Mouse (Mus musculus) neural tube, embryonic 11.5 days (tissue): ENCODE measurements around the gene Gm47985. TPM values are rescaled to one million over a fixed set of nuclear protein-coding genes. Genes with fewer than 3 reads are reported as not detected.
"Not testable (repeated sequence)": the region's sequence is repeated elsewhere in the genome, so short reads cannot be mapped to it uniquely, and the experiment has no call there.

Experiments used
- ATAC-seq: fragments of 200-750 bp; cut with Nextera tagmentation; 2 replicates; pipeline ENCODE4 v1.8.0; 2017; ENCODE audit warnings: moderate number of reproducible peaks, mild to moderate bottlenecking, moderate TSS enrichment, moderate library complexity; ENCODE audit not compliant: insufficient read depth, low FRiP score, low TSS enrichment
- DNase-seq: peaks from one replicate; pipeline ENCODE4 v3.0.0-alpha.2; 2015; ENCODE audit warnings: low spot score
- H3K27ac ChIP-seq: fragments of 300-500 bp; sonication (generic); 2 replicates; pipeline ENCODE4 v1.5.1; 2014; ENCODE audit warnings: low read depth, mild to moderate bottlenecking, low read length
- H3K27me3 ChIP-seq: fragments of 300-500 bp; sonication (generic); 2 replicates; pipeline ENCODE4 v1.6.1; 2014; ENCODE audit warnings: mild to moderate bottlenecking, low read length, mixed read lengths; ENCODE audit not compliant: control insufficient read depth, insufficient read depth
- H3K36me3 ChIP-seq: fragments of 300-500 bp; sonication (generic); 2 replicates; pipeline ENCODE4 v1.6.1; 2014; ENCODE audit warnings: mild to moderate bottlenecking, low read length, moderate library complexity, mixed read lengths; ENCODE audit not compliant: control insufficient read depth, insufficient read depth
- H3K4me1 ChIP-seq: fragments of 300-500 bp; sonication (generic); 2 replicates; pipeline ENCODE4 v1.6.1; 2014; ENCODE audit warnings: low read length, mixed read lengths; ENCODE audit not compliant: control insufficient read depth, insufficient read depth
- H3K4me2 ChIP-seq: fragments of 300-500 bp; sonication (generic); 2 replicates; pipeline ENCODE4 v1.6.1; 2014; ENCODE audit warnings: low read depth, mild to moderate bottlenecking, moderate library complexity
- H3K4me3 ChIP-seq: fragments of 300-500 bp; sonication (generic); 2 replicates; pipeline ENCODE4 v1.5.1; 2014; ENCODE audit warnings: low read depth, low read length
- H3K9ac ChIP-seq: fragments of 300-500 bp; sonication (generic); 2 replicates; pipeline ENCODE4 v1.6.1; 2014; ENCODE audit warnings: mild to moderate bottlenecking, low read length
- H3K9me3 ChIP-seq: fragments of 300-500 bp; sonication (generic); 2 replicates; pipeline ENCODE4 v1.6.1; 2016; ENCODE audit warnings: low read length; ENCODE audit not compliant: control insufficient read depth
- WGBS: fragments of 180-500 bp; shearing (Covaris S2); extraction: QIAGEN DNeasy Blood & Tissue Kit; methylation state at CpG from one replicate; pipeline ENCODE4 v1.1.7; 2014; 5-methylcytosine and 5-hydroxymethylcytosine counted together
- polyA plus RNA-seq: library from polyadenylated mRNA; unstranded; fragments of >200 nt; fragmentation: Nextera tagmentation; extraction: Ambion mirVana; gene quantifications from 2 replicates; pipeline ENCODE4 v1.2.1, GENCODE M21; 2014

Gm47985 gene
- polyA plus RNA-seq, 1 experiment from 2014 or later: 0.46 TPM

DNA sequence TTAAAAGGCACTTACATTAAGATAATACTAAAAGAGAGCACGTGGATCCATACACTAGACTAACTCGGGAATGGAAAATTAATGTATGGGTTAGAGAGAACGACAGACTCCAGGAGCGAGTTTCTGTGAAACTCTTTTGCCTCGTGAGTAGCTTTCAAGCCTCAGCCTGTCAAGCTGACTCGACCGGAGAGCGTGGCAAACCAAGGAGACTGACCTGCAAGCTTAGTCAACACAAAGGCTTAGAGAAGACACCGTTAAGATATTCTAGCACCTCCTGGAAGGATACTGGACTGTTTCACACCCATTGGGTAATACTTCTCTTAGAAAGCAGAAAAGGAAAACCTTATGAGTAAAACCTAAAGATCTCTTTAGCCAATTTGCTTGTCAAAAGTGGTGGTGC lies 28.2 kb upstream of the Gm47985 start:
- H3K9me3 ChIP-seq, H3K4me3 ChIP-seq, H3K27ac ChIP-seq, H3K4me2 ChIP-seq, H3K9ac ChIP-seq, ATAC-seq, H3K27me3 ChIP-seq, H3K4me1 ChIP-seq, DNase-seq, H3K36me3 ChIP-seq: not testable (repeated sequence)
- WGBS: 95% methylated on average over 9 of the region's 9 CpGs

DNA sequence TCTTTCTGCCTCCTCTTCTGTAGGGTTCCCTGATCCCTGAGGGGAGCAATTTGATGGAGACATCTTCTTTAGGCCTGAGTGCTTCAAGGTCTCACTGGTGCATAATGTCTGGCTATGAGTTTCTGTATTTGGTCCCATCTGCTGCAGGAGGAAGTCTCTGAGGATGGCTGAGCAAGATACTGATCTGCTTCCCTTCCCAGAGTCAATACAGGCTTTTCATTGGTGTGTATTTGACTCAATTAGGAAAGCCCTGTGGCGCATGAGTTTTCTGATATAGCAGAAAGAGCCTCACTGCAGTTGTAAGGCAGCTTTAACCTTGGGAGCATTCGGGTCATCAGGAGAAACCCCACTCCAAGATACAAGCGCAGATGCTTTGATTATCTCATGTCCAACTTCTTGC lies 26.2 kb upstream of the Gm47985 start:
- 90% methylated on average over 3 of the region's 3 CpGs for WGBS

DNA sequence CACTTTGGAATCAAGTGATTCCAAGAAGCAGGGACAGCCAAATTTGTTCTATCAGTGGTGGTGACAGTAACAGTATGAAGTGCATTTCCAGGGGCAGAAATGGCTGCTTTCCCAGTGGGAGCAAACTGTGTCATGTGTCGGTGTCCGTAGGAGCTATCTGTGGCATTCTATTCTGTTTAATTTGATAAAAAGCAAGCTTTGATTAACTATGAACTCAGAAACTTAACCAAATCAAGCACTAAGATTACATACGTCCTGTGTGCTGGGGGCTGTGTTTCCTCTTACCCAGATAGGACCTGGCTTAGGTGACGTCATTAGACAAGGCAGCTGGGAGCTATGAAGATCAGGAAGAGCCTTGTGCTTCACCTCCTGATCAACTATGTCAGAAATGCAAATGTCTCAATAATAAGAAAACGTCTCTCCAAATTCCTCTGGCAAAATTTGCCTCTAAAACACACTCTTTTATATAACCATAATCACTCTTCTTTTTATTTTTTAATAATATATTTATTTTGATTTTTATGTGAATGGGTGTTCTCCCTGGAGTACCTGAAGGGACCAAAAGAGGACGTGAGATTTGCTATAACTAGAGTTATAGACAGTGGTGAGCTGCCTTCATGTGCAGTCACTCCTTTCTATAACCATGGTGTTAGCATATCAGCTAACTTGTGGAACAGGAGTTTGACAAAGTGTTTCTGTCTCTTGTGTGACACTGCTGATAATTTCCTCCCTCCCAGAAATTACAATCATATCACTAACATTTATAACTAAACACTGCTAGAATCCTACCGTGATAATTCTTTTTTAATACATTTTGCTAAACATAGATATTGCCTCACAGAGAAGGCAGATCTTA lies 25.3 kb upstream of the Gm47985 start:
- no peaks in the 10 kb centered on the region for H3K9me3 ChIP-seq
- WGBS: 89% methylated on average over 7 of the region's 7 CpGs
- ATAC-seq: no peak
- H3K4me2 ChIP-seq: no peak overlapping the region
- no peaks in the 10 kb centered on the region for H3K4me1 ChIP-seq
- no peaks in the 10 kb centered on the region for H3K36me3 ChIP-seq
- H3K9ac ChIP-seq: no peak overlapping the region
- no peak overlapping the region for H3K4me3 ChIP-seq
- no peak overlapping the region for H3K27ac ChIP-seq
- H3K27me3 ChIP-seq: no peaks in the 10 kb centered on the region
- DNase-seq: no peak

More for the DNA sequence above, 26.2 kb upstream of the Gm47985 start:
- no peaks in the 10 kb centered on the region for H3K9me3 ChIP-seq
- ATAC-seq (no peak), DNase-seq (no peak)
- no peak overlapping the region for H3K4me3 ChIP-seq
- H3K4me2 ChIP-seq: no peak overlapping the region
- H3K27ac ChIP-seq: no peak overlapping the region
- H3K4me1 ChIP-seq: no peaks in the 10 kb centered on the region
- no peaks in the 10 kb centered on the region for H3K27me3 ChIP-seq
- no peaks in the 10 kb centered on the region for H3K36me3 ChIP-seq
- no peak overlapping the region for H3K9ac ChIP-seq

DNA sequence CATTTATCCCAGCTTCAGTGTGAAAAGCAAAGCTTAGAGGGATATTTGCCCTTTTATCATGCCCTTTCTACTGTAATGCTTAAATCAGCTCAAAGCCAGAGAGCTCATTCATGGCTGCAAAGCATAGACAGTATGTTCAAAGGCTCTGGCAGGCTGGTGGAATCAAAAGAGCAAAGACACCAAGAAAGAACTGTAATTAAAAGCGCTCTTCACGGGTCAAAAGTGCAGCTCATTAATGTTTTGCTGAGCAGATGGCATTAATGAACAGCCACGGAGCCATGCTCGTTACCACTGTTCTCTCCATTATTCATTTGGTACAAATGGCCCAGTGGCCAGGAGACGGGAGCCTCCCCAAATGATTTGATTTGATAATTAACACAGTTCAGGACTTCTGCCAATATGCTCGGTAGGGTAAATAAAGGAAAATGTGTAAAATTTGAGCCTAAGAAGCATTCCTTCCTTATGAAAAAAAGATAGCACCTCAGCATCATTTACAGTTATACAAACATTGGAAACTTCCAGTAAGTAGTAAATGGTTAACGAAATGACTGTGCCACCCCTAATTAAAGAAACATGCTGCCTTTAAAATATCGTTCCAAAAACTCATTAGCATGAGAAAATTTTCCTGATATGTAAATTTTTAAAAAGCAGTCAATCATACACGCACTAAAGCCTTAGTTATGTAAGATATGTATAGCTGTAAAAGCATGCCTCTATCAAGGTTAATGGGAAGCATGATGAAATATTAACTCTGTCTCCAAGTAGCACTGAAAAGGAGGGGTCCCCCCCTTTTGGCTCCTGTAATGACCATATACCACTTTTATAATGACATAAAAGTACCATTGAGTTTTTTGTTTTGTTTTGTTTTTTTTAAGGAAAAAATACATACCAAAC lies 24.1 kb upstream of the Gm47985 start:
- H3K27ac ChIP-seq: no peak overlapping the region
- no peaks in the 10 kb centered on the region for H3K9me3 ChIP-seq
- H3K36me3 ChIP-seq: no peaks in the 10 kb centered on the region
- DNase-seq (peak; percentile 21), ATAC-seq (peak; percentile 67)
- H3K4me3 ChIP-seq: no peak overlapping the region
- no peak overlapping the region for H3K9ac ChIP-seq
- no peak overlapping the region for H3K4me2 ChIP-seq
- 56% methylated on average over 9 of the region's 9 CpGs for WGBS
- H3K27me3 ChIP-seq: no peaks in the 10 kb centered on the region
- no peaks in the 10 kb centered on the region for H3K4me1 ChIP-seq

DNA sequence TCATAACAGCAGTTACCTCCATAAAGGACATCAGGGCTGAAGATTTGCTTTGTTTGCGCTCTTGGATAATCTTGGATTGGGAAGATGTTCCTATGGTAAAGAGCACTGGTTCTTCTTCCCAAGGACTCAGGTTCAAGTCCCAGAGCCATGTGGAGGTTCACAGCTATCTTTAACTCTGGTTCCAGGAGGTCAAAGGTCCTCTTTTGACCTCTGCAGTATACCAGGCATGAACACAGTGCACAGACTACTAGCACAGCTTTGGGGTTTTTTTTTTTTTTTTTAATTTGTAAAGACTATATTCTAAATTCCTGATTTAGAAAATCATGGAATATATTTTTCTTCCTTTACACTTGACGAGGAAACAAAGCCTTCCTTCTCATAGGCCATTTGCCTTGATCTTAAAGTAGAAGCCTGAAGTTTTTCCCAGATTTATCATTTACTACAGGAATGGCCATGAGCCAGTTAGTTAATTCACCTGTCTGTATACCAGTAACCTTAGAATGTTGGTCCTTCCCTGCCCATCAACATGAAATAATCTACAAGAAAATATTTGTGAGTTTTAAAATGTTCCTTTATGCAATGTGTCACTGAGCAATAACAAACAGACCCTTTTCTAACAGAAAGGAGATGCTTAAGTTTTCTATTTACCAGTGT lies 23.4 kb upstream of the Gm47985 start:
- ATAC-seq (no peak), DNase-seq (no peak)
- WGBS: 89% methylated on average over 2 of the region's 2 CpGs
- no peak overlapping the region for H3K9ac ChIP-seq
- H3K9me3 ChIP-seq: no peaks in the 10 kb centered on the region
- H3K4me2 ChIP-seq: no peak overlapping the region
- H3K36me3 ChIP-seq: no peaks in the 10 kb centered on the region
- H3K4me3 ChIP-seq: no peak overlapping the region
- H3K27me3 ChIP-seq: no peaks in the 10 kb centered on the region
- no peak overlapping the region for H3K27ac ChIP-seq
- H3K4me1 ChIP-seq: no peaks in the 10 kb centered on the region

DNA sequence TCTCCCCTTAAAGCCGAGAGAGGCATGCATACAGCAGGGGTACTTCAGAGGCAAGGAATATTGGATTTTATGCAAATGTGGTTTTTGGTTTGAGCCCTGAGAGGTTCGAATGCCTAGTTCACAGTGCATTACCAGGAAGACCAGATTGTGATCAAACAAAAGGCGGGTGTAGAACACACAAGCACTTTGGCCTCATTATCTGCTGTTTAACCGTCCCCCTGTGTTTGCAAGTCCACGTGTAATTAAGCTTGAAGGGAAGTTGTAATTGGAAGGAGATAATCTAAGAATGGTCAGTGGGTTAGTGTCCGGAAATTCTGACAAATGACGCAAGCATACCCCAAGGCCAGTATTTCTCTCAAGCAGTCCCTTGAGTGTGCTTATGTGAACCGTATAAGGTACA lies 16.3 kb upstream of the Gm47985 start:
- WGBS: 36% methylated on average over 8 of the region's 8 CpGs
- H3K36me3 ChIP-seq: no peaks in the 10 kb centered on the region

DNA sequence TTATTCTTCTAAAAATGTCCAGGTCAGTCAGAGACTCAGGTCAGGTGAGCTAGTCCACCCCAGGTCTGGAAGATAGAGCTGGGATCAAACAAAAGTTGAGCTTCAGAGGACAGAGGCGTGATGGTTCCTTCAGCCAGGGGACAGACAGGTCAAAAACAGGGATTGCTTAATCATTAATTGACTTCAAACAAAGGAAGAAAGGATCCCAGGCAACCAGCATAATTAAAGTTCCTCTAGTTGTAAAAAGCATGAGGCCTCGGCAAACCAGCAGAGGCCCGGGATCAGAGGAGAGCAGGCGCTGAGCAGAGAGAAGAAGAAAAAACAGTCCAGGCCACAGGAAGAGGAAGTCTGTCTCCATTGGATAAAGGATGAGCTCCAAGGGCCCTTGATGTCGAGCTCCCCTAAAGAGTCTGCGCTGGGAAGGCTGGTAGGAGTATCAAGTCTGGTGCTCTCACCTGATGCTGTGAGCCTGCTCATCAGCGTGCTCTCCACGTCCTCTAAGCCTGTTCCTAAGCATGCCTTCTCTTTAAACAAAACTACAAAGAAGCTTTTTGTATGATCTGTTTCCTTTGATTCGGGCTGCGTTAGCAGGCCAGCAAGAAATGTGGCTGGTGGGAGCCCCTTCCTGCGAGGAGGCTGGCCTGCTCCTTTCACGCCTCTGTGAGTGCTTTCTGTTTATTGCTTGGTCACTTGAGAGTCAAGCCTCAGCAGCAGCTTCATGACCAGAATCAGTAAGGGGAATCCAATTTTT lies 14.9 kb upstream of the Gm47985 start:
- ATAC-seq (peak; percentile 48; the same call in 1 of the 2 replicates), DNase-seq (peak; percentile 40)
- Histone ChIP-seq H3K27me3 (no peaks in the 10 kb centered on the region), H3K27ac (no peak overlapping the region), H3K4me2 (no peak overlapping the region), H3K4me3 (no peak overlapping the region), H3K9ac (no peak overlapping the region), H3K9me3 (no peaks in the 10 kb centered on the region), H3K4me1 (no peaks in the 10 kb centered on the region), H3K36me3 (no peaks in the 10 kb centered on the region)
- WGBS: 10% methylated on average over 12 of the region's 12 CpGs

More for the DNA sequence above, 16.3 kb upstream of the Gm47985 start:
- Histone ChIP-seq H3K4me1 (no peaks in the 10 kb centered on the region), H3K9ac (no peak overlapping the region), H3K27ac (no peak overlapping the region), H3K4me3 (no peak overlapping the region), H3K4me2 (no peak overlapping the region), H3K27me3 (no peaks in the 10 kb centered on the region), H3K9me3 (no peaks in the 10 kb centered on the region)
- ATAC-seq (no peak), DNase-seq (no peak)

DNA sequence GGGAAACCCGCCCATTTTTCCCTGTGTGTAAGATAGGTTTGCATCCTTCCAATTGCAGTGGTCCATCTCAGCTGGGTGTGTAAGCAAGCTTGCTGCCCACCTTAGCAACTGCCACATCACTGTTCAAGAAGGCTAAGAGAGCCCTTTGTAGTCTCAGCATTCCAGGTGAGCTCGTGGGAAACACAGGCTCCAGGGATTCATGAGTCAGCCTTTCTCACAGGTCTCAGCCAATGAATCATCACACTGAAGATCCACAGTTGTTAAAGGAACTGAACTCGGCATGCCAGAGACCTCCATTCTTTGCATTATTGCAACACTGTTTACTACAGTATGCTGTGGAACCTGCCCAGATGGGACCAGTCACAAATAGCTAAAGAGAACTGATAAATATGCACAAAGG lies 13.7 kb upstream of the Gm47985 start:
- no peak overlapping the region for H3K27ac ChIP-seq
- no peaks in the 10 kb centered on the region for H3K27me3 ChIP-seq
- WGBS: 75% methylated on average over 3 of the region's 3 CpGs
- H3K9me3 ChIP-seq: no peaks in the 10 kb centered on the region
- H3K9ac ChIP-seq: no peak overlapping the region
- no peak overlapping the region for H3K4me3 ChIP-seq
- no peaks in the 10 kb centered on the region for H3K36me3 ChIP-seq
- DNase-seq: no peak
- no peaks in the 10 kb centered on the region for H3K4me1 ChIP-seq
- ATAC-seq: no peak
- no peak overlapping the region for H3K4me2 ChIP-seq
